Mouse (Mus musculus): ENCODE data around the gene Agt.

Agt gene

DNA sequence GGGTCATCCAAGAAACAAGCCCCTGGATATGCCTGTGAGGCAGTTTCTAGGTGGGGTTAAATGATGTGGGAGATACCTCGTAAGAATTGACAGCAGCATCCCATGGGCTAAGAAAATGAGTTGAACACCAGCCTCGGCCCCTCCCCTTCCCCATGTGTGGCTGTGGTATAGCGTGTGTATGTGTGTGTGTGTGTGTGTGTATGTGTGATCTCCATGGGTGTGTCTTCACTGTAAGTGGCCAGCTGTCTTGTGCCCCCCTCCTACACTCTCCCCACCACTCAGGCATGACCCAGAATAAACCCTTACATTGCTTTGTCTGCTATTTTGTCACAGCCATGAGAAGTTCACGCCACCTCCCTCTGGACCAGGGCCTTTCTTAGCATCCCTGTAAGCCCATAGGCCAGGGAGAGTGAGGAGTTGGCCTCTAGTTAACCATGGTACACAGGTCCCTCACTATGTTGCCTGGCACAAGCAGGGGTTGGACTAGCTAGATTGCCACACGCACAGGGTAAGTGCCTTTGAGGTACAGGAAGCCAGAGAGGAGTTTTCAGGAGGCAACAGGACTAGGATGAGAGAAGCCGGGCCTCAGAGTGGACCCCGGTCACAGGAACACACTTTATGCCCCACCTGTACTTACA, 14.3 kb downstream of the Agt start:
- DNase-seq (ENCODE audit: low spot score in 2 of 2): no peak

DNA sequence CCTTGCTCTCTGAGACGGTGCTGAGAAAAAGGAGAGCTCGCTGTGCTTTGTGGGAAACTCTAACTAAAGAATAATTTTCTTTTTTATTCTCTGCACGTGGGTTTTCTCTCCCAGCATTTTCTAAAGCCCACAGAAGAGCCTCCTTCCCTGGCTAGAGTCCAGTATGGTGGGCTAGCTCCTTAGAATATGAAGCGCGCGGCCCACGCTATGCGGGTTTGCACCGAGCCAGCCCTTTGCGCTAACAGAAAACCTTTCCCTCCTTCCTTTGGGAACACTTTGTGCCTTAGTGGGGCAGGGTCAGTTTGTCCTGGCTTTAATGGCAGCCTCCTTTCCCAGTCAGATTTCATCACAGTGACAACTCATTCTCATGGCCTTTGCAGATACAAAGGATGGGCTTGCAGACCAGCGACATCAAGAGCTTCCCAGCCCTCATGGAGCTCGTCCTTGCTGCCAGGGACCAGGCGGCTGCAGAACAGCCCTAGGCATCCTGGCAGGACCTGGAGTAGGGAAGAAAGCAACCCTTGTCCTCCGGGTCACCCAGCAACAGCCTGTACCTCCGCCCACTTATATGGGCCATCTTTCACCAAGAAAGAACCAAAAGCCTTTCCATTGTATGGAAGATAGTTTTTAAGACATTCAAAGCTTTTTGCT, 18.4 kb downstream of the Agt start:
- DNase-seq (ENCODE audit: low spot score in 2 of 2): no peak

DNA sequence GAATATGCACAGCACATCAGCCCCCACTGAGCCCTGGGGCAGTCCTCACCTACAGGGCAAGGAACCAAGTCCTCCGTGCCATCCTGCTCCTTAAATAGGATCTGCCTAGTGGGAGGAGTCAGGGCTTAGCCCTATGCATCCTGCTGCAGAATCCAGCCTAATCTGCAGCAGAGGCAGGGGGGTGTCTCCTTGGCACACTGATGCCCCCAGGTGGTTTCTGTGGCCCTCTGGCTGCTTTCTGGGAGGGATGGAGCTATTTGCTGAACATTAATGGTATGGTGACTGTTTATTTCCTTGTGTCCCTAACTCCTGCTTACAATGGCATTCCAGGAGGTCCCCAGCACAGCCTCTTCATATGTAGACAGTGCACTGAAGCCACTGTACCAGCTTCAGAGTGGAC, 21.3 kb downstream of the Agt start:
- DNase-seq (ENCODE audit: low spot score in 2 of 2): no peak

DNA sequence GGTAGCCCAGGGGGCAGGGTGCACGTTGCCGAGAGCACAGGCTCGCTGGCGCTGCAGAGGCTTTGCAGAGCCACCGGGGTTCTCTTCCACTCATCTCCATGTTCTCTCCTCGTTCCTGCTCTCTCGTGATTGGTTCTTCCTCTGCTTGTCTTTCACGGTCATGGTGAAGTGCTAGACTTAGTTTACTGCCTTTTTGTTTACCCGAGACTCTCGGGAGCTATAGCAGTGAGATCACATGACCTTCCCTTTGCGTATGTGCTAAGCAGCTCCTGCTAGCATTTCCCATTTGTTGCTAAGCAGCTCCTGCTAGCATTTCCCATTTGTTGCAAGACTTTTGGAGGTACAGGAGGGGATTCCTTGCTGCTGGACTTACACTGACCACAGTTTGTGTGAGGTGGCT, 22.2 kb downstream of the Agt start:
- DNase-seq (ENCODE audit: low spot score in 2 of 2): no peak

DNA sequence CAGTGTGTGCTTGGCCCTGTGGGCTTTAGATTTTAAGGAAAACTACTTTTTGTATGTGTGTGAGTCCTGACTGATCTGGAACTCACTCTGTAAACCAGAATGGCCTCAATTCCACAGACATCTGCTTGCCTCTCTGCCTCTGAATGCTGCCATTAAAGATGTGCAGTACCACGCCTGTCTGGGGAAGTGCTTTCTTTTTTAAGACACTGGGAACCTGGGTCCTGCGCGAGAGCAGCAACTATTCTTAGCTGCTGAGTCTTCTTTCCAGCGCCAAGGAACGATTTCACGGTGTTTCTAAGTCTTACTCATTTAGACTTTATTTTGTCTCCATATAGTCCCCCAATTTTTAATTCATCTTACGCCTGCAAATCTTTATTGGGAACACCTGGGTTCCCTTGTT, 22.7 kb downstream of the Agt start:
- no peak for DNase-seq (ENCODE audit: low spot score in 2 of 2)

DNA sequence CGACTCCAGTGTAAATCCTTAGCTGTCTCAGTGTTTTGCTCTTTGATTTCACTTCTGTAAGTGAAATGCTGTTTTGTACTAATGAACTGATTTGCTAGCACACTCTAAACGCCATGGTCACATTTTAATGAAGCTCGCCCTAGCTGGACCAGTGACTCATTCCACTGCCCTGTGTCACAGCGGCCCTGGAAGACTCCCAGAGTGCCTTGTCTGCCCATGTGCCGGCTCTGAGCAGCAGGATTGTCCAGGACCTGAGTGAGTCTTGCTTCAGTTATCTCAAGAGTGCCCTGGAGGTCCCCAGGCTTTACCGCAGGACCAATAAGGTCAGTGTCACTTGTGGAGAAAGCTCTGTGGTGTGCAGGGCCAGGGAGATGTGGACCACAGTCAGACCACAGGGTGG, 23.1 kb downstream of the Agt start:
- no peak for DNase-seq (ENCODE audit: low spot score in 2 of 2)

DNA sequence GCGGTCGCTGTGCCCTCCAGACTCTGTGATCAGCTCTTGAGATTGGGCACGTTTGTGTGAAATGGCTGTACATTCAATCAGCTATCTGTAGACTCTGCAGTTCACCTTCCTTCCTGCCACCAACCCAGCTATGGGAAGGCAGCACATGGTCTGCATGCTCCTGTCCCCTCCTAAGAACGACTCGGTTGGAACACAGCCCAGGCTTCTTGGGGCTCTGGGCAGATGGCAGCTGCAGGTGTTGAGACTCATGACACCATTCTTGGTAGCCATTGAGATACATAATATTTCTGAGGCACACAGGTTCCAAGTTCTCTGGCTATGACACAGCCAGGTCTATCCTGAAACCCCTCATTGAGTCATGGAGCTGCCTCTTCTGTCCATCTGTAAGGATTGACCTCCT, 26.2 kb downstream of the Agt start:
- DNase-seq (ENCODE audit: low spot score in 2 of 2): no peak

DNA sequence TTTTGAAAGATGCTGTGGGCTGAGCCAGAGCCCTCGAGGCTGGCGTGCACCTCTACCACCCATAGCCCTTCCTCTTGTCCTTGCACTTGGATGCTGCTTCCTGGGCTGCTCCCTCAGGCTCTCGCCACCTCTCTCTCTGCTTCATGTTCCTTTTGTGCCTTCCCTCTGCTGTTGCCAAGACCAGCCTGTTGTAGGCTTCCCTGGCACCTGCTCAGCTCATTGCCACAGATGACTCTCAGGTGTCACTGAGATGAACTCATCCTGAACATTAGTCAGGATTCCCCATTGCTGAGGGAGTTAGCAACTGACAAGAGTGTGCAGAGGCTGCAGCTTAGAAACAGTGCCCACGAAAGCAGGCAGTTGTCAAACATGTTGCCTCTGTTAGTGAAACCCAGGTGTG, 27.5 kb downstream of the Agt start:
- DNase-seq (ENCODE audit: low spot score in 2 of 2): no peak

DNA sequence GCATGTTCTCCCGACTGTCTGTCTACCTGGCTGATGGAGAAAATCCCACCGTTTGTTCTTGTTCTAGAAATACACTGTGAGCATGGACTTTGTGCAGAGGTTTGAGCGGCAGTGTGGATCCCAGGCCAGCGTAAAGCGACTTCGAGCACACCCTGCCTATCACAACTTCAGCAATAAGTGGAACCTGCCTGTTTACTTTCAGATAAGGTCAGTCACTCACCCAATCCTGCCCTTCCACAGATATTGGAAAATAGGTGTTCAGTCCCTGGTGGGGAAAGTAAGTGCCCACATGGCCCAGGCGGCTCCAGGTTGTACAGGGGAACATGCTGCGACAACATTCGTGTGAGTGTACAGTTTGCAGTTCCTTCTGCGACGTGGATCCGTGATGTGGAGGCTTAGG, 28.6 kb downstream of the Agt start:
- DNase-seq (ENCODE audit: low spot score in 2 of 2): no peak

DNA sequence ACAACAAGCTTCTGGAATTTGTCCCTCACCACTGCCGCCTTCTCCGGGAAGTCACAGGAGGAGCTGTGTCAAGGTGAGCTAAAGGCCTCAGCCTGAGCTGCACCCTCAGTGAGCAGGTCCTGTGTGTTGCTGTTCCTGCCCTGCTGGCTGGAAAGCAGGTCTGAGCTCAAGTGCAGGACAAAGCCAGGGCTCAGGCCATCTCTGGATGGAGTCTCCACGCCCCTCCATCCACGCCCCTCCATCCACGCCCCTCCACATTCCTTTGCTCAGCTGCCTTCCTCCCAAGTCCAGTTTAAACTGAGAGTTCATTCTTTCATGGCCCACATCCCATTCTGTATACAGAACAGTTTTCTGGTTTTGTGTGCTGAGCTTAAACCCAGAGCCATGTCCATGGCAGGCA, 34.1 kb downstream of the Agt start:
- no peak for DNase-seq (ENCODE audit: low spot score in 2 of 2)

DNA sequence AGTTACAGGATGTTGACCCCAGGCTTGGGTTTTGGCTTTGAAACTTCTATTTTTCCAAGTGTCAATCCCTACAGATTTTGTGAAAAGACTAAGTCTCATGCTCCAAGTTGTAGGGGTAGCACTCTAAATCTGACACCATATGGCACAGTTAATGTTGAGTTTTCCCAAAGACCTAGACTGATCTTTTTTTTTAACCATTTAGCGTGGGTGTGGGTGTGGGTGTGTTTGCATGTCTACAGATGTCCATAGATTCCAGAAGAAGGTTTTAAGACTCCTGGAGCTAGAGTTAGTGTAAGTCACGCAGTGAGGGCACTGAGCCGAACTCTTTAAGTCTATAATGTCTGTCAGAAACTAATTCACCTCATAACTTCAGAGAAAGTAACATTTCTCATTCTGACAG, 36.9 kb downstream of the Agt start:
- DNase-seq (ENCODE audit: low spot score in 2 of 2): no peak

DNA sequence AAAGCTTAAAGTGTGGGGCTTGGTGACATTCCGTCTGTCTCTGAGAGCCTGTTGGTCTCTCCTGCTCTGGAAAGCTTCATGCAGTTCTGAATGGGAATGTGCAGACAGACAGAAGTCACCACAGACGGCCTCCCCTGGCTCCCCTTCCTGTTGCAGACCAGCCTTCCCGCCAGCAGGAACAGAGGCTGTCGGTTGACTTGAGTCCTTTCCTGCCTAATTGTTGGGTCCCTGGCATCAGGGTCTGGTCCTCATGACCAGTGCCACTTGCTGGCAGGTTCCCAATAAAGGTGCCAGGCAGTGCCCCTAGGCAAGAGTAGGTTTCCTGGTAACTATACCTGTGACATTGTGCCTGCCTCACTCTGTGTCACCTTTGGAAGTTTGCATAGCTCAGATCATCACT, 38.5 kb downstream of the Agt start:
- DNase-seq (ENCODE audit: low spot score in 2 of 2): no peak

DNA sequence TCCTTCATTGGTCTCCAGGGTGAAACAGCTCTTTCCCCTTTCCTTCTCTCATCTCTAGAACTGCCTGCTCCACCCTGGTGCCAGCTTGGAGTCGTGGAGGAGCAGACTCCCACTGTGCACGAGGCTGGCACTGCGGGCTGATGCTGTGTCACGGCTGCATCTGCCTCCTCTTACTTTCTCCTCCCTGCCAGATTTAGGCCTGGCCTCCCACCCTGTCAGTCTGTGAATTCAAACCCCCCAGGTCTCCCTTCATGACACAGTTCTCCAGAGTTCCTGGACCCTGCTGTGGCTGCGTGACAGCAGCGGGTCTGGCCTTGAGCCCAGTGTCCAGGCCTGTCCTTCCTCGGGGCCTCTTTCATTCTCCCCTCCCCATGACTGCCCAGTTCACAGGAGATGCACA, 39.0 kb downstream of the Agt start:
- no peak for DNase-seq (ENCODE audit: low spot score in 2 of 2)

DNA sequence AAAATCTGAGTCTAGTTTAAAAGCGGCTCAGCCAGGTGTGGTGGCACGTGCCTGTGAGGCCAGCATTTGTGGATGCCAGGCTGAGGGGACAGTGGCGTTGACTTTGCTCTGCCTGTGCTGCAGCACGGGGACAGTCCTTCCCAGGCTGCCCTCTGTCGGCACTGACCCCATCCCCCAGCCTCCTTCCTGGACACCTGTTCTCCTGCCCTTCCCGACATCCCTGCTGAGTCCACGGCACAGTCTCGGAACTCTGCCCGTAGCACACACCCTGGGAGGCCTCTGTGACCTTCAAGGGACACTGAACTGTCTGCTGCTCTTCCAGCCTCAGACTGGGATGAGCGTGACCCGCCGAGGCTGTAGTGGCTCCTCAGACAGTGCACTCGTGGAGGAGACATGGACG, 39.4 kb downstream of the Agt start:
- no peak for DNase-seq (ENCODE audit: low spot score in 2 of 2)

DNA sequence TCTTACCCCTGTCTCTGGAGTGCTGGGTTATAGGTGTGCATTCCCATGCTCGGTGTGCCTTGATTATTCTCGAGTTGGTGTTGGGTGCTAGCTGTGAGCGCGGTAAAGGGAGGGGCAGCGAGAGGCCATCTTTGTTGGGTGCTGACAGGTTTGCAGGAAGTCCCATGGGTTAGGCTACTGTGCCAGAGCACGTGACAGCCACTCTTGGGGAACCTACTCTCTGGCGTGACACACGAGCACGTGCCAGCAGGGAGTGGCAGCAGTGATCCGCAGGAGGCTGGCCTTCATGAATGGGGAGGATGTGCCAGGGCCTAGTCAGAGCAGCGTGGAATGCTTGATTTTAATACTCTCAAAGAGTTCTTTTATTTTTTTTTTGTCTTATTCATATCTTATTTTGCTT, 43.2 kb downstream of the Agt start:
- DNase-seq (ENCODE audit: low spot score in 2 of 2): no peak

DNA sequence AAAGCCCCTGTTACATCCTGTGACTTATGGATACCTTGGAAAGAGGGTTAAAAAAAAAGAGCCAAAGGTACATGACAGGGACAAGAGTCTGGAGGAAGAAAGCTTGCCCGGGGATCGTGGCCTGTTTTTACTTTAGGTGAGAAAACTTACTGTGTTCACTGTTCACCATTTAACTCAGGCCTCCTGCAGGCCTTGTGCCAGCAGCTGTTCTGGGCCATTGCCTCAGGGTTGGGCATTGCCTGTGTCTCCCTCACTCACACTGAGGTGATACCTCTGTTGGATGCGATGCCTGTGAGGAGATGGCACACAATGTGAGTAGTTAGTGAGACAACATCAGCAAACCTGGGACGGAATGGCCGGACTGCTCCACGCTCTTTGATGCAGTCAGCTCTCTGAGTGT, 47.6 kb downstream of the Agt start:
- no peak for DNase-seq (ENCODE audit: low spot score in 2 of 2)

DNA sequence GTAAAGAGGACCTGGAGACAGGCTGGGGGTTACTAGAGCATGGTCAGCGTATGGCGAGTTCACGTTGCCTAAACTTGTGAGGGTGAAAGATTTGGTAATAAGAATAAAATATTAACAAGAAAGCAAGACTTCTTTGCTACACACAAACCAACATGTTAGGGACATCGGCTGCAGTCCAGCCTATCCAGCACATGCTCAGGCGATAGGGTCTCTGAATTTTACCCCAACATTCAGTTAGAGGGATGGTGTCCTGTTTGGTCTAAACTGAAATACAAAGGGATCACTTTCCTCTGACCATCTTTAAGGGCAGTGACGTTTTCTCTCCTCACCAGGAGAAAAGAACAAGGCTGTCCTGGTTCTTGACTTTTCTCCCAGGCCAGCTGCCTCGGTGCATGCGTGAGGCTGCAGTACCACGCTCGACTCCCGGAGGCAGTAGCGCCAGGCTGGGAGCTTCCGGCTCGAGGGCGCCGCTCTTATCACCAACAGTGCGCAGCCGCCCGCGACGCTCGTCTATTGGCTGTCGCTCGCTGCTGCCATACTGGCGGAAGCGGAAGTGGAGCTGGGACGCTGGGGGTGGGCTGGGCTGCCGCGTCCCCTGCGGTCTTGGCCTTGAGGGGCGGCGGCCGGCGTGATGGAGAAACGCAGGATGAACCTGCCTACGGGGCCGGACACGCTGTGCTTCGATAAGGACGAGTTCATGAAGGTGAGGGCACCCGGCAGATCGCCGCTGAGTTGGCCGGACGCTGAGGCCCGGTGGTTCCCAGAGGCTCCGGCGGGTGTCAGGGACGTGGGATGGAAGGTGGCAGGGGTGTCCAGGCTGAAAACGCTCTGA, 49.0 kb downstream of the Agt start, which contains the start of gene Cog2:
Gene Cog2 (plus strand): TSS at position 519 of the 832 bp plus-strand sequence.
- DNase-seq (ENCODE audit: low spot score in 2 of 2): peak; percentile 75 to 83

DNA sequence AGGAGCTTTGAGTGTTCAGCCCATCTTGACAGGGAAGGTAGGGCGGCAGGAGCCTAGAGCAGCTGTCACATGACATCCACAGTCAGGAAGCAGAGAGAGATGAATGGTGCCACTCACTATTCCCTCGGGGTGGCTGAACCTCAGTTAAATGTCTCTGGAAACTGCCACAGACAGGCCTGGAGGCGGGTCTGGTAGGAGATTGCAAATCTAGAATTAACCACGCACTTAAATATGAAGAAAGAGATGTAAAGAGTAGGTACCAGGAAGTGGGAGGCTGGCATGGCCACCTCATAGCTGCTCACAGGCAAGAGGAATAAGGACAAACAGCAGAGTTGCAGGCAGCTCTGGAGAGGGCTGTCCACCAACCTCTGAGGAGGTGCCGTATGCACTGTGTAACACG, 52.4 kb downstream of the Agt start:
- no peak for DNase-seq (ENCODE audit: low spot score in 2 of 2)

DNA sequence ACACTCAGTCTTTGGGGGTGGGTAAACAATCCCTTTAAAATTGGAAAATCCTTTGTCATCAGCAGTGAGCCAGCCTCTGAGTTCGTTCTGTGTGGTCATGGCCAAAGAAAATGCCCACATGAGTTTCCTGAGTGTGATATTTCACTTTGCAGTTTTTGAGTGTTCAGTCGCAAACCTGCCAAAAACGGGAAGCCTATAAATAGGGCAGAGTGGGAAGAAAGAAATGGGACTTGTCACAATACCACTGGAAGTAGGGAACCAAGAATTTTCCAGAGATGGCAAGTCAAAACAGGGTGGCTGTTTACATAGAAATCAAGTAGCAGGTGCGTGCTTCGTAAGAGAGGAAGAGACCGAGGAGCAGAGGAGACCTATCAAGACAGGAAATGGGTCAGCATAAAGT, 53.0 kb downstream of the Agt start:
- DNase-seq (ENCODE audit: low spot score in 2 of 2): no peak

DNA sequence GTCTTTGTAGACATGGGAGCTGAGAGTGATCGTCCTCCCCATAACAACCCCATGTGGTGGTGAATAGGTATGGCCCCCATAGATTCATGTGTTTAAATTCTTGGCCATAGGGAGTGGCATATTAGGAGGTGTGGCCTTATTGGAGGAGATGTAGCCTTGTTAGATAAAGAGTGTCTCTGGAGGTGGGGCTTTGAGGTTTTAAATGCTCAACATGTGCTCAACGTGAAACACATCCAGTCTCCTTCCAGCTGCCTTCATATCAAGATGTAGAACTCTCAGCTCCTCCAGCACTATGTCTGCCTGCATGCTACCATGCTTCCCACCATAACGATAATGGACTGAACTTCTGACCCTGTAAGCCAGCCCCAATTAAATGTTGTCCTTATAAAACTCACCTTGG, 53.5 kb downstream of the Agt start:
- DNase-seq (ENCODE audit: low spot score in 2 of 2): no peak

DNA sequence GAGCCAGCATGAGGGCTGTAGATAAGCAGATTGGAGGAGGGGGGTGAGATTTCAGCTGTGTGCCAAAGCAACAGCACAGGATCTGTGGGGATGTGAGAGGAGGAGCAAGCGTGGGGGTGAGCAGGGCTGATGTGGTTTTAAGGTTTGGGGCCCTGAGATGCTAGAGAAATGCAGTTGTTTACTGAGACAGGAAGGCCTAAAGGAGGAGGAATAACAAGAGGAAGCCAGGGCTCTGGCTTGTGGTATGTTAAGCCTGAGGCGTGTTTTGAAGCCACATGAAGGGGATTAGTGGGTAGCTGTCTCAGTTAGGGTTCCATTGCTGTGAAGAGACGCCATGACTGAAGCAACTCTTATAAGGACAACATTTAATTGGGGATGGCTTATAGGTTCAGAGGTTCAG, 60.4 kb downstream of the Agt start:
- no peak for DNase-seq (ENCODE audit: low spot score in 2 of 2)

DNA sequence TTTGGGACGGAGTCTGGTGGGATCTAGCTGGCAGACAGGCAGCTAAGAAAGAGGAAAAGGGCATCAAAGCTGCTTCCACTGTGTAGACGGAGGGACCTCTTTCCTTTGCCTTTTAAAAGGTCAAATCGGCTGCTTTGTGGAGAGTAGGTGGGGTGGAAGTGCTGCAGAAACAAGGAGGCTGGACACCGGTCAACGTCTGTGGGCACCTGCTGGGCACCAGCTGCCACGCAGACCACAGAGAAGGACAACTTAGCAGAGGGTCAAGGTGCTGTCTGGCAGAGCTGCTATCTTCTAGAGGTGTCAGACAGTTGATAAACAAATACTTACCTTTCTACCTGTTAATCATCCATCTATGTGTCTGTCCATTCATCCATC, 61.2 kb downstream of the Agt start:
- DNase-seq (ENCODE audit: low spot score in 2 of 2): no peak
